Mouse (Mus musculus): ENCODE data around the gene Pigyl. TPM values are rescaled to one million over a fixed set of nuclear protein-coding genes. Genes with fewer than 3 reads are reported as not detected.
A peak's percentile ranks its signal among the peaks of the same experiment; 100 is the strongest.
"Not testable (repeated sequence)": the region's sequence is repeated elsewhere in the genome, so short reads cannot be mapped to it uniquely, and the experiment has no call there.

Gene Pigyl
- polyA plus RNA-seq, 1 experiment from 2014 or later: 99.3 TPM

- not testable (repeated sequence) for H3K9ac ChIP-seq (replicated peaks; ENCODE audit: low read depth, low read length); H3K27me3 ChIP-seq (ENCODE audit: control insufficient read depth, insufficient read depth, low read length); H3K36me3 ChIP-seq (ENCODE audit: control insufficient read depth, insufficient read depth, low read length); H3K4me3 ChIP-seq (ENCODE audit: low read depth, low read length); H3K9me3 ChIP-seq (ENCODE audit: control insufficient read depth, low read length); H3K27ac ChIP-seq (ENCODE audit: low read depth, low read length); H3K4me2 ChIP-seq (ENCODE audit: low read depth, low read length); H3K4me1 ChIP-seq (ENCODE audit: control insufficient read depth, insufficient read depth, low read length); ATAC-seq (ENCODE audit: low read depth)
- 84% methylated on average over 7 of the region's 7 CpGs for WGBS
These were observed 6.4 kb upstream of the Pigyl start for GRCm38 (mm10) chr9:22150249-22150693.

- H3K27ac ChIP-seq (ENCODE audit: low read depth, low read length): no peak overlapping the region
- H3K36me3 ChIP-seq (ENCODE audit: control insufficient read depth, insufficient read depth, low read length): no peaks in the 10 kb centered on the region
- no peak overlapping the region for H3K9ac ChIP-seq (replicated peaks; ENCODE audit: low read depth, low read length)
- no peak overlapping the region for H3K4me3 ChIP-seq (ENCODE audit: low read depth, low read length)
- ATAC-seq (ENCODE audit: low read depth): no peak
- no peak overlapping the region for H3K4me2 ChIP-seq (ENCODE audit: low read depth, low read length)
- no peaks in the 10 kb centered on the region for H3K4me1 ChIP-seq (ENCODE audit: control insufficient read depth, insufficient read depth, low read length)
- H3K27me3 ChIP-seq (ENCODE audit: control insufficient read depth, insufficient read depth, low read length): no peaks in the 10 kb centered on the region
- WGBS: 88% methylated on average over 2 of the region's 2 CpGs
- H3K9me3 ChIP-seq (ENCODE audit: control insufficient read depth, low read length): no peaks in the 10 kb centered on the region; the same call in 1 of the 2 replicates
These were observed 5.7 kb upstream of the Pigyl start for GRCm38 (mm10) chr9:22150946-22151345.

- H3K27ac ChIP-seq (ENCODE audit: low read depth, low read length): no peak overlapping the region
- no peaks in the 10 kb centered on the region; the same call in 1 of the 2 replicates for H3K9me3 ChIP-seq (ENCODE audit: control insufficient read depth, low read length)
- H3K4me1 ChIP-seq (ENCODE audit: control insufficient read depth, insufficient read depth, low read length): peaks cover 9% of the 10 kb centered on the region
- no peak overlapping the region for H3K4me2 ChIP-seq (ENCODE audit: low read depth, low read length)
- H3K4me3 ChIP-seq (ENCODE audit: low read depth, low read length): no peak overlapping the region
- 92% methylated on average over 3 of the region's 3 CpGs for WGBS
- no peak for ATAC-seq (ENCODE audit: low read depth)
- no peak overlapping the region for H3K9ac ChIP-seq (replicated peaks; ENCODE audit: low read depth, low read length)
- H3K27me3 ChIP-seq (ENCODE audit: control insufficient read depth, insufficient read depth, low read length): no peaks in the 10 kb centered on the region
- H3K36me3 ChIP-seq (ENCODE audit: control insufficient read depth, insufficient read depth, low read length): no peaks in the 10 kb centered on the region; the same call in 1 of the 2 replicates
These were observed 2.8 kb upstream of the Pigyl start for GRCm38 (mm10) chr9:22153810-22154209.

GRCm38 (mm10) chr9:22155614-22156013 is 1.0 kb upstream of the Pigyl start:
- Histone ChIP-seq H3K27me3 (ENCODE audit: control insufficient read depth, insufficient read depth, low read length) (no peaks in the 10 kb centered on the region), H3K4me2 (ENCODE audit: low read depth, low read length) (peak overlapping the region; percentile 64; the same call in 1 of the 2 replicates)
- peak; percentile 13 for ATAC-seq (ENCODE audit: low read depth)

GRCm38 (mm10) chr9:22157516-22158265 is 1.0 kb downstream of the Pigyl start:
- Histone ChIP-seq H3K9me3 (ENCODE audit: control insufficient read depth, low read length) (no peaks in the 10 kb centered on the region), H3K27me3 (ENCODE audit: control insufficient read depth, insufficient read depth, low read length) (no peaks in the 10 kb centered on the region), H3K9ac (replicated peaks; ENCODE audit: low read depth, low read length) (peak overlapping the region; percentile 84), H3K27ac (ENCODE audit: low read depth, low read length) (peak overlapping the region; percentile 88), H3K36me3 (ENCODE audit: control insufficient read depth, insufficient read depth, low read length) (no peaks in the 10 kb centered on the region; the same call in 1 of the 2 replicates), H3K4me2 (ENCODE audit: low read depth, low read length) (peak overlapping the region; percentile 64), H3K4me1 (ENCODE audit: control insufficient read depth, insufficient read depth, low read length) (peaks cover 9% of the 10 kb centered on the region), H3K4me3 (ENCODE audit: low read depth, low read length) (peak overlapping the region; percentile 62)
- 64% methylated on average over 34 of the region's 34 CpGs for WGBS
- ATAC-seq (ENCODE audit: low read depth): no peak

More at GRCm38 (mm10) chr9:22155614-22156013, 1.0 kb upstream of the Pigyl start:
- Histone ChIP-seq H3K9me3 (ENCODE audit: control insufficient read depth, low read length) (no peaks in the 10 kb centered on the region), H3K27ac (ENCODE audit: low read depth, low read length) (no peak overlapping the region), H3K9ac (replicated peaks; ENCODE audit: low read depth, low read length) (no peak overlapping the region), H3K4me1 (ENCODE audit: control insufficient read depth, insufficient read depth, low read length) (peaks cover 9% of the 10 kb centered on the region), H3K4me3 (ENCODE audit: low read depth, low read length) (no peak overlapping the region), H3K36me3 (ENCODE audit: control insufficient read depth, insufficient read depth, low read length) (no peaks in the 10 kb centered on the region; the same call in 1 of the 2 replicates)
- 27% methylated on average over 10 of the region's 10 CpGs for whole genome bisulfite sequencing

GRCm38 (mm10) chr9:22161299-22161698 is 4.7 kb downstream of the Pigyl start:
- H3K36me3 ChIP-seq (ENCODE audit: control insufficient read depth, insufficient read depth, low read length): no peaks in the 10 kb centered on the region; the same call in 1 of the 2 replicates
- no peak overlapping the region for H3K4me2 ChIP-seq (ENCODE audit: low read depth, low read length)
- no peak overlapping the region for H3K9ac ChIP-seq (replicated peaks; ENCODE audit: low read depth, low read length)
- no peak overlapping the region for H3K27ac ChIP-seq (ENCODE audit: low read depth, low read length)
- H3K4me3 ChIP-seq (ENCODE audit: low read depth, low read length): no peak overlapping the region
- no peaks in the 10 kb centered on the region for H3K27me3 ChIP-seq (ENCODE audit: control insufficient read depth, insufficient read depth, low read length)
- H3K9me3 ChIP-seq (ENCODE audit: control insufficient read depth, low read length): no peaks in the 10 kb centered on the region
- peaks cover 11% of the 10 kb centered on the region for H3K4me1 ChIP-seq (ENCODE audit: control insufficient read depth, insufficient read depth, low read length)
- 34% methylated on average over 6 of the region's 6 CpGs for WGBS
- no peak for ATAC-seq (ENCODE audit: low read depth)

GRCm38 (mm10) chr9:22162305-22162704 is 5.7 kb downstream of the Pigyl start:
- no peaks in the 10 kb centered on the region; the same call in 1 of the 2 replicates for H3K36me3 ChIP-seq (ENCODE audit: control insufficient read depth, insufficient read depth, low read length)
- H3K9me3 ChIP-seq (ENCODE audit: control insufficient read depth, low read length): no peaks in the 10 kb centered on the region
- H3K27me3 ChIP-seq (ENCODE audit: control insufficient read depth, insufficient read depth, low read length): no peaks in the 10 kb centered on the region
- 84% methylated on average over 9 of the region's 9 CpGs for WGBS
- no peak for ATAC-seq (ENCODE audit: low read depth)
- H3K4me2 ChIP-seq (ENCODE audit: low read depth, low read length): no peak overlapping the region
- H3K4me1 ChIP-seq (ENCODE audit: control insufficient read depth, insufficient read depth, low read length): peaks cover 11% of the 10 kb centered on the region
- no peak overlapping the region for H3K4me3 ChIP-seq (ENCODE audit: low read depth, low read length)
- H3K9ac ChIP-seq (replicated peaks; ENCODE audit: low read depth, low read length): no peak overlapping the region
- no peak overlapping the region for H3K27ac ChIP-seq (ENCODE audit: low read depth, low read length)

GRCm38 (mm10) chr9:22162912-22163311 is 6.3 kb downstream of the Pigyl start:
- H3K27me3 ChIP-seq (ENCODE audit: control insufficient read depth, insufficient read depth, low read length): no peaks in the 10 kb centered on the region
- H3K9ac ChIP-seq (replicated peaks; ENCODE audit: low read depth, low read length): no peak overlapping the region
- H3K4me3 ChIP-seq (ENCODE audit: low read depth, low read length): no peak overlapping the region
- no peak overlapping the region for H3K27ac ChIP-seq (ENCODE audit: low read depth, low read length)
- no peak for ATAC-seq (ENCODE audit: low read depth)
- WGBS: 90% methylated on average over 7 of the region's 7 CpGs
- no peaks in the 10 kb centered on the region; the same call in 1 of the 2 replicates for H3K36me3 ChIP-seq (ENCODE audit: control insufficient read depth, insufficient read depth, low read length)
- peaks cover 6% of the 10 kb centered on the region for H3K4me1 ChIP-seq (ENCODE audit: control insufficient read depth, insufficient read depth, low read length)
- no peaks in the 10 kb centered on the region for H3K9me3 ChIP-seq (ENCODE audit: control insufficient read depth, low read length)
- no peak overlapping the region for H3K4me2 ChIP-seq (ENCODE audit: low read depth, low read length)

Data from neural tube, embryonic 14.5 days (tissue).